Mouse (Mus musculus) liver, adult (tissue): ENCODE results near the gene Jmy.

Experiments used
- GATA4 ChIP-seq: IDR thresholded peaks from 2 replicates; pipeline ENCODE4 v1.6.1; 2014; ENCODE audit warnings: mild to moderate bottlenecking, low read length; ENCODE audit not compliant: insufficient replicate concordance

Jmy gene

GRCm38 (mm10) chr13:93484276-93484675, 15.3 kb downstream of the Jmy start:
- TF ChIP-seq GATA4, result no peak

GRCm38 (mm10) chr13:93481110-93481509, 18.5 kb downstream of the Jmy start:
- no peak for TF ChIP-seq GATA4

GRCm38 (mm10) chr13:93478344-93478743, 21.3 kb downstream of the Jmy start:
- TF ChIP-seq GATA4, result no peak

GRCm38 (mm10) chr13:93468355-93468754, 31.3 kb downstream of the Jmy start:
- TF ChIP-seq GATA4, result no peak

- no peak for TF ChIP-seq GATA4
Observed at GRCm38 (mm10) chr13:93459566-93459965, 40.0 kb downstream of the Jmy start.

DNA sequence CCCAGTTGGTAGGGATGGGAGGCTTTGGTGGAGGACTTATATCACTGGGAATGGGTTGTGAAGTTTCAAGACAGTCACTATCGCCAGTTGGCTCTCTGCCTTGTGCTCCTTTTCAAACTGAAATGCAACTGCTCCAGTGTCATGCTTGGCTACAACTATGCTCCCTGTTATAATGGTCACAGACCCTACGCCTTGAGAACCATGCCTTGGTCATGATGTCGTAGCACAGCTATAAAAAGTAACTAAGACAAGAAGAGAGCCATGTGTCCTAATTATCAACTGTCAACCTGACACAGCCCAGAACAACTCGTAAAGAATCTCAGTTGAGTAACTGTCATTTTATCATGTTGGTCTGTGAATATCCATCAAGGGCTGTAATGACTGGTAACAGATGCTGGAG, 41.0 kb downstream of the Jmy start:
- TF ChIP-seq GATA4, result no peak

DNA sequence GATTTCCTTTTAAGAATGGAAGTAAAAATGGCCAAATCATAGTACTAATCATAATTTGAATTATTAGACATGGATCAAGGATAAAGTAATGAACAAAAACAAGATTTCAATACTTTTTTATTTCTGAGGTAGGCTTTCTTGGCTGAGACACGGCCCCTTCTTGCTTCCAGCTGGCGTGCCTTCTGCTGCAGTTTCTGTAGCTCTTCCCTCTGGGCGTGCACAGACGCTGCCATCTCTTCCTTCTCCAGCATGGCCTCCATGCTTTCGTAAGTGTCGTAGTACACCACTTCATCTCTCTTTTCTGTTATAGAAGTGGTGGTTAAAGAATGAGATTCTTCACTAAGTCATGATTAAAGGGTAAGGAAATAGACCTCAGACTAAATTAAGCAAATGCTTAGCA, 46.3 kb downstream of the Jmy start:
- TF ChIP-seq GATA4, result no peak

- no peak for TF ChIP-seq GATA4
Observed at GRCm38 (mm10) chr13:93440167-93440566, 59.4 kb downstream of the Jmy start.

DNA sequence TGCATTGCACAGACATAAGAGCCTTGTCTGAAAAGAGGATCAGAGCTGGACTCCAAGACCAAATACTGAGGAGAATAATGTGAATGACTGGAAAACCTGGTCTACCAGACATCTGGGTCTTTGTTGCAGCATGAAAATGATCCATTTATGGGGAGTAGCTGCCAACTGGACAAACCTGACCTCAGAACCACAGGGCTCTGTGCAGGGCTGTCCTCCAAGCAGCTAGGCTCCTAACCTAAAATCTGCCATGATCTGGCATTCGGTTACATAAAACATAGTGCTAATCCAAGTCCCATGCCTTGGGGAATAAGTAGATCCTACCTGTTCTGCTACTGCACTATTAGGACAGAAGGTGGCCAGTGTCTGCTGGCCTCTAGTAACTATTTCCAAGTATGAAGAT, 70.4 kb downstream of the Jmy start:
- no peak for TF ChIP-seq GATA4

- TF ChIP-seq GATA4, result no peak
Observed at GRCm38 (mm10) chr13:93427920-93428876, 71.4 kb downstream of the Jmy start.

- TF ChIP-seq GATA4, result no peak
Observed at GRCm38 (mm10) chr13:93423224-93423623, 76.4 kb downstream of the Jmy start.

- TF ChIP-seq GATA4, result no peak
Observed at GRCm38 (mm10) chr13:93419779-93420178, 79.8 kb downstream of the Jmy start.

GRCm38 (mm10) chr13:93418292-93418691, 81.3 kb downstream of the Jmy start:
- TF ChIP-seq GATA4, result no peak

- no peak for TF ChIP-seq GATA4
Observed at GRCm38 (mm10) chr13:93415055-93415454, 84.6 kb downstream of the Jmy start.

GRCm38 (mm10) chr13:93410343-93410742, 89.3 kb downstream of the Jmy start:
- no peak for TF ChIP-seq GATA4

GRCm38 (mm10) chr13:93406855-93407254, 92.8 kb downstream of the Jmy start:
- no peak for TF ChIP-seq GATA4

- no peak for TF ChIP-seq GATA4
Observed at GRCm38 (mm10) chr13:93401947-93402346, 97.7 kb downstream of the Jmy start.
